Mouse (Mus musculus) lung, postnatal 0 days (tissue): ENCODE data around the gene Nell1. TPM values are rescaled to one million over a fixed set of nuclear protein-coding genes. Genes with fewer than 3 reads are reported as not detected.

Source experiments
- ATAC-seq: fragments of 200-750 bp; cut with Nextera tagmentation; 2 replicates; pipeline ENCODE4 v1.8.0; 2017; ENCODE audit warnings: moderate library complexity
- DNase-seq: peaks from one replicate; pipeline ENCODE4 v3.0.0-alpha.2; 2016; ENCODE audit warnings: low spot score
- H3K27ac ChIP-seq: fragments of 300-500 bp; sonication (generic); 2 replicates; pipeline ENCODE4 v1.5.1; 2014; ENCODE audit warnings: antibody characterized with exemption, mild to moderate bottlenecking, low read length, mixed read lengths
- H3K27me3 ChIP-seq: fragments of 300-500 bp; sonication (generic); replicated peaks from 2 replicates; pipeline ENCODE4 v1.6.1; 2014; ENCODE audit warnings: low read length, mixed read lengths; ENCODE audit not compliant: insufficient read depth
- H3K36me3 ChIP-seq: fragments of 300-500 bp; sonication (generic); 2 replicates; pipeline ENCODE4 v1.6.1; 2014; ENCODE audit warnings: low read length, mixed read lengths; ENCODE audit not compliant: insufficient read depth
- H3K4me1 ChIP-seq: fragments of 300-500 bp; sonication (generic); 2 replicates; pipeline ENCODE4 v1.6.1; 2014; ENCODE audit warnings: antibody characterized with exemption, low read depth, low read length, mixed read lengths; ENCODE audit not compliant: insufficient read depth
- H3K4me2 ChIP-seq: fragments of 300-500 bp; sonication (generic); replicated peaks from 2 replicates; pipeline ENCODE4 v1.6.1; 2014; ENCODE audit warnings: low read depth, mild to moderate bottlenecking, low read length, moderate library complexity, mixed read lengths
- H3K4me3 ChIP-seq: fragments of 300-500 bp; sonication (generic); 2 replicates; pipeline ENCODE4 v1.5.1; 2014; ENCODE audit warnings: low read depth, low read length
- H3K9ac ChIP-seq: fragments of 300-500 bp; sonication (generic); replicated peaks from 2 replicates; pipeline ENCODE4 v1.6.1; 2014; ENCODE audit warnings: low read depth, mild to moderate bottlenecking
- H3K9me3 ChIP-seq: fragments of 300-500 bp; sonication (generic); 2 replicates; pipeline ENCODE4 v1.6.1; 2016; ENCODE audit warnings: low read length, mixed read lengths
- CTCF ChIP-seq: IDR thresholded peaks from 2 replicates; pipeline ENCODE4 v1.5.1; 2016; ENCODE audit warnings: antibody characterized with exemption, mild to moderate bottlenecking
- EP300 ChIP-seq: IDR thresholded peaks from 2 replicates; pipeline ENCODE4 v1.6.1; 2016; ENCODE audit warnings: antibody characterized with exemption, mild to moderate bottlenecking, control low read depth
- WGBS: fragments of 180-500 bp; shearing (Covaris S2); extraction: QIAGEN DNeasy Blood & Tissue Kit; methylation state at CpG from one replicate; pipeline ENCODE4 v1.1.7; 2014; 5-methylcytosine and 5-hydroxymethylcytosine counted together
- polyA plus RNA-seq: library from polyadenylated mRNA; unstranded; fragments of >200 nt; fragmentation: Nextera tagmentation; extraction: Ambion mirVana; gene quantifications from 2 replicates; pipeline ENCODE4 v1.2.1, GENCODE M21; 2015

Nell1 gene
- polyA plus RNA-seq, 1 experiment from 2014 or later = 3.2 TPM

- no peaks in the 10 kb centered on the region; the same call in 1 of the 2 replicates for H3K4me1 ChIP-seq
- no peak overlapping the region for H3K4me2 ChIP-seq
- TF ChIP-seq EP300 (no peak), CTCF (no peak)
- no peaks in the 10 kb centered on the region for H3K9me3 ChIP-seq
- H3K27ac ChIP-seq = no peak overlapping the region
- ATAC-seq (no peak), DNase-seq (no peak)
- no peak overlapping the region for H3K9ac ChIP-seq
- no peak overlapping the region for H3K4me3 ChIP-seq
- 77% methylated on average over 2 of the region's 2 CpGs for WGBS
- H3K36me3 ChIP-seq = no peaks in the 10 kb centered on the region
- no peaks in the 10 kb centered on the region for H3K27me3 ChIP-seq
These were observed 132.6 kb downstream of the Nell1 start for GRCm38 (mm10) chr7:50107261-50107660.

- Histone ChIP-seq H3K9ac (no peak overlapping the region), H3K4me3 (no peak overlapping the region), H3K27ac (no peak overlapping the region), H3K36me3 (no peaks in the 10 kb centered on the region), H3K27me3 (no peaks in the 10 kb centered on the region), H3K9me3 (no peaks in the 10 kb centered on the region), H3K4me1 (no peaks in the 10 kb centered on the region), H3K4me2 (no peak overlapping the region)
- ATAC-seq (no peak; the same call in 1 of the 2 replicates), DNase-seq (peak; percentile 22)
- WGBS = 59% methylated on average over 5 of the region's 5 CpGs
- no peak for TF ChIP-seq EP300
- no peak for TF ChIP-seq CTCF
These were observed 143.7 kb downstream of the Nell1 start for GRCm38 (mm10) chr7:50118348-50118747.

GRCm38 (mm10) chr7:50137706-50138105 is 163.0 kb downstream of the Nell1 start:
- no peak for TF ChIP-seq EP300
- 58% methylated on average over 3 of the region's 3 CpGs for WGBS
- Histone ChIP-seq H3K27me3 (no peaks in the 10 kb centered on the region), H3K4me2 (no peak overlapping the region), H3K36me3 (no peaks in the 10 kb centered on the region), H3K9ac (no peak overlapping the region), H3K4me3 (no peak overlapping the region), H3K27ac (no peak overlapping the region), H3K4me1 (no peaks in the 10 kb centered on the region), H3K9me3 (no peaks in the 10 kb centered on the region)
- DNase-seq (no peak), ATAC-seq (no peak)

- DNase-seq (peak; percentile 16), ATAC-seq (no peak)
- H3K4me2 ChIP-seq = no peak overlapping the region
- TF ChIP-seq CTCF (no peak), EP300 (no peak)
- no peaks in the 10 kb centered on the region for H3K36me3 ChIP-seq
- no peaks in the 10 kb centered on the region for H3K4me1 ChIP-seq
- no peak overlapping the region for H3K9ac ChIP-seq
- H3K4me3 ChIP-seq = no peak overlapping the region
- WGBS = 87% methylated on average over 7 of the region's 7 CpGs
- H3K27ac ChIP-seq = no peak overlapping the region
- no peaks in the 10 kb centered on the region for H3K27me3 ChIP-seq
- no peaks in the 10 kb centered on the region for H3K9me3 ChIP-seq
These were observed 174.7 kb downstream of the Nell1 start for GRCm38 (mm10) chr7:50149326-50149725.

GRCm38 (mm10) chr7:50150838-50151237 is 176.2 kb downstream of the Nell1 start:
- Histone ChIP-seq H3K4me1 (no peaks in the 10 kb centered on the region), H3K27me3 (no peaks in the 10 kb centered on the region), H3K4me2 (no peak overlapping the region), H3K9me3 (no peaks in the 10 kb centered on the region), H3K4me3 (no peak overlapping the region), H3K36me3 (no peaks in the 10 kb centered on the region), H3K9ac (no peak overlapping the region), H3K27ac (no peak overlapping the region)
- DNase-seq (no peak), ATAC-seq (no peak)
- TF ChIP-seq CTCF (no peak), EP300 (no peak)
- WGBS = 78% methylated on average over 2 of the region's 2 CpGs

GRCm38 (mm10) chr7:50153618-50154017 is 179.0 kb downstream of the Nell1 start:
- no peak for TF ChIP-seq CTCF
- no peak for TF ChIP-seq EP300
- H3K9me3 ChIP-seq = no peaks in the 10 kb centered on the region
- no peaks in the 10 kb centered on the region for H3K27me3 ChIP-seq
- no peak overlapping the region for H3K27ac ChIP-seq
- H3K36me3 ChIP-seq = no peaks in the 10 kb centered on the region
- WGBS = 55% methylated on average over 2 of the region's 2 CpGs
- ATAC-seq (no peak), DNase-seq (no peak)
- H3K4me1 ChIP-seq = no peaks in the 10 kb centered on the region
- H3K4me3 ChIP-seq = no peak overlapping the region
- no peak overlapping the region for H3K9ac ChIP-seq
- no peak overlapping the region for H3K4me2 ChIP-seq

- Histone ChIP-seq H3K27ac (no peak overlapping the region), H3K4me2 (no peak overlapping the region), H3K4me3 (no peak overlapping the region), H3K9me3 (no peaks in the 10 kb centered on the region), H3K4me1 (no peaks in the 10 kb centered on the region), H3K36me3 (no peaks in the 10 kb centered on the region), H3K9ac (no peak overlapping the region), H3K27me3 (no peaks in the 10 kb centered on the region)
- ATAC-seq = peak; percentile 47
- WGBS = 46% methylated on average over 5 of the region's 5 CpGs
- no peak for DNase-seq
- TF ChIP-seq CTCF = no peak
- no peak for TF ChIP-seq EP300
These were observed 187.9 kb downstream of the Nell1 start for GRCm38 (mm10) chr7:50162602-50163001.
